Comparison of ENCODE assay signal across 24 mouse cellular contexts in genomic region chr13:17624976-17625375, GRCm38 (mm10).
DNase-seq lines count a peak whose midpoint lies in the region; ATAC-seq and TF ChIP-seq lines count a peak whose summit lies in the region.
"Had no signal": no experiment of that assay in that cellular context is flagged by ENCODE, and none has a peak within 500 bp of the region (broad histone marks: within the 10 kb centered on the region; RNA-seq: fewer than 3 reads in every experiment).

No protein-coding gene starts in this region.

- no peak for TF ChIP-seq POLR2A in liver, adult 2 months (IDR thresholded peaks at IDR 0.05; ENCODE audit: extremely low read depth, insufficient read depth, low read length)

- TF ChIP-seq CTCF in liver, adult 2 months (IDR thresholded peaks at IDR 0.05; ENCODE audit: low read depth, low read length): no peak

- H3K27ac ChIP-seq in kidney, embryonic 14.5 days (ENCODE audit: low read depth, low read length): no peak overlapping the region
- no peak overlapping the region for H3K27ac ChIP-seq in kidney, embryonic 15.5 days
- no peak overlapping the region for H3K27ac ChIP-seq in liver, adult 2 months (replicated peaks; ENCODE audit: insufficient read depth, low read depth, low read length)
- H3K27ac ChIP-seq: forebrain, embryonic 10.5 days; forebrain, embryonic 13.5 days; heart, adult 2 months; heart, embryonic 10.5 days; heart, embryonic 13.5 days; hindbrain, embryonic 12.5 days; hindbrain, embryonic 15.5 days had no signal

- H3K36me3 ChIP-seq in kidney, embryonic 14.5 days (ENCODE audit: control insufficient read depth, insufficient read depth, low read length): no peaks in the 10 kb centered on the region
- H3K36me3 ChIP-seq in kidney, embryonic 15.5 days: no peaks in the 10 kb centered on the region
- no peaks in the 10 kb centered on the region for H3K36me3 ChIP-seq in liver, adult 2 months (ENCODE audit: control insufficient read depth, insufficient read depth, low read length)
- H3K36me3 ChIP-seq: forebrain, embryonic 10.5 days; heart, embryonic 10.5 days; heart, embryonic 13.5 days; hindbrain, embryonic 12.5 days; hindbrain, embryonic 15.5 days had no signal

- H3K4me3 ChIP-seq in kidney, embryonic 14.5 days (ENCODE audit: low read length): no peak overlapping the region
- H3K4me3 ChIP-seq in kidney, embryonic 15.5 days (replicated peaks): no peak overlapping the region
- no peak overlapping the region for H3K4me3 ChIP-seq in liver, adult 2 months (ENCODE audit: insufficient read depth, low read depth, low read length)
- H3K4me3 ChIP-seq: forebrain, embryonic 10.5 days; forebrain, embryonic 13.5 days; heart, adult 2 months; heart, embryonic 10.5 days; heart, embryonic 13.5 days; hindbrain, embryonic 12.5 days; hindbrain, embryonic 15.5 days had no signal

- H3K9ac ChIP-seq in kidney, embryonic 14.5 days (ENCODE audit: low read depth, low read length): no peak overlapping the region
- no peak overlapping the region for H3K9ac ChIP-seq in kidney, embryonic 15.5 days
- no peak overlapping the region for H3K9ac ChIP-seq in liver, adult 2 months (ENCODE audit: low read depth, low read length)
- H3K9ac ChIP-seq: forebrain, embryonic 13.5 days; heart, embryonic 13.5 days; hindbrain, embryonic 12.5 days; hindbrain, embryonic 15.5 days had no signal

- DNase-seq in adrenal gland, postnatal 10 days: peak; percentile 9
- no peak for DNase-seq in adrenal gland, adult (ENCODE audit: inconsistent age in 2 of 2, low spot score in 1 of 2)
- peak; percentile 24 for DNase-seq in kidney, adult 11 months
- DNase-seq in kidney, adult 8-10 months: peak; percentile 31 to 32
- peak; percentile 7 for DNase-seq in liver, adult 2 months (ENCODE audit: extremely low read depth, low read depth, low spot score)
- DNase-seq in liver: no peak
- DNase-seq: adrenal gland, adult 2 months; adrenal gland, postnatal 25 days; cerebellum, adult 11-12 months; cerebellum, adult 9-10 months; gastrocnemius, postnatal 10 days; gastrocnemius, postnatal 36 days; heart, adult 2 months; heart, postnatal 14 days had no signal

- no peaks in the 10 kb centered on the region for H3K4me1 ChIP-seq in kidney, embryonic 14.5 days (ENCODE audit: control insufficient read depth, insufficient read depth, low read length)
- no peaks in the 10 kb centered on the region for H3K4me1 ChIP-seq in kidney, embryonic 15.5 days
- no peaks in the 10 kb centered on the region for H3K4me1 ChIP-seq in liver, adult 2 months (ENCODE audit: control insufficient read depth, insufficient read depth, low read length)
- H3K4me1 ChIP-seq: forebrain, embryonic 10.5 days; forebrain, embryonic 13.5 days; heart, embryonic 10.5 days; heart, embryonic 13.5 days; hindbrain, embryonic 12.5 days; hindbrain, embryonic 15.5 days had no signal

- H3K79me2 ChIP-seq in liver, adult 2 months (ENCODE audit: control insufficient read depth, insufficient read depth, low read length): no peaks in the 10 kb centered on the region

- no peaks in the 10 kb centered on the region for H3K27me3 ChIP-seq in kidney, embryonic 14.5 days (ENCODE audit: control insufficient read depth, insufficient read depth, low read length)
- H3K27me3 ChIP-seq in kidney, embryonic 15.5 days: no peaks in the 10 kb centered on the region
- no peaks in the 10 kb centered on the region for H3K27me3 ChIP-seq in liver, adult 2 months (ENCODE audit: control insufficient read depth, insufficient read depth, low read length)
- H3K27me3 ChIP-seq: forebrain, embryonic 13.5 days; heart, embryonic 13.5 days; hindbrain, embryonic 12.5 days; hindbrain, embryonic 15.5 days had no signal

- no peaks in the 10 kb centered on the region for H3K9me3 ChIP-seq in kidney, embryonic 14.5 days (ENCODE audit: control insufficient read depth, low read length)
- H3K9me3 ChIP-seq in kidney, embryonic 15.5 days (replicated peaks): no peaks in the 10 kb centered on the region
- H3K9me3 ChIP-seq: forebrain, embryonic 10.5 days; forebrain, embryonic 13.5 days; heart, embryonic 10.5 days; heart, embryonic 13.5 days; hindbrain, embryonic 12.5 days; hindbrain, embryonic 15.5 days had no signal

- no peak overlapping the region for H3K4me2 ChIP-seq in kidney, embryonic 14.5 days (replicated peaks; ENCODE audit: low read depth, low read length)
- H3K4me2 ChIP-seq in kidney, embryonic 15.5 days: no peak overlapping the region
- H3K4me2 ChIP-seq: forebrain, embryonic 13.5 days; heart, embryonic 13.5 days; hindbrain, embryonic 12.5 days; hindbrain, embryonic 15.5 days had no signal

- ATAC-seq in kidney, embryonic 14.5 days (ENCODE audit: low FRiP score, low TSS enrichment): no peak
- no peak for ATAC-seq in kidney, embryonic 15.5 days (replicated peaks; ENCODE audit: low FRiP score)
- ATAC-seq: activated CD4-positive, CD25-positive, alpha-beta regulatory T cell, adult 4 months; forebrain, embryonic 13.5 days; forebrain, embryonic 16.5 days had no signal

Comparison
In these comparisons a context has a peak if more than half of its experiments do, and no peak if none do; other contexts are left out.
1. DNase-seq: peak in adrenal gland, postnatal 10 days (single experiment), kidney, adult 11 months (single experiment), kidney, adult 8-10 months (2 of 2) and liver, adult 2 months (single experiment); none in adrenal gland, adult (0 of 2) and liver (single experiment).